Mouse (Mus musculus) c-Kit-positive CD71-positive TER-119-negative erythroid progenitor cells, embryonic 14.5 days (primary cell): Measurements from ENCODE around the gene Mtch2.

Experiments
- DNase-seq: peaks from one replicate; pipeline ENCODE4 v3.0.0-alpha.2; 2013; ENCODE audit warnings: low read depth

The Mtch2 gene

DNA sequence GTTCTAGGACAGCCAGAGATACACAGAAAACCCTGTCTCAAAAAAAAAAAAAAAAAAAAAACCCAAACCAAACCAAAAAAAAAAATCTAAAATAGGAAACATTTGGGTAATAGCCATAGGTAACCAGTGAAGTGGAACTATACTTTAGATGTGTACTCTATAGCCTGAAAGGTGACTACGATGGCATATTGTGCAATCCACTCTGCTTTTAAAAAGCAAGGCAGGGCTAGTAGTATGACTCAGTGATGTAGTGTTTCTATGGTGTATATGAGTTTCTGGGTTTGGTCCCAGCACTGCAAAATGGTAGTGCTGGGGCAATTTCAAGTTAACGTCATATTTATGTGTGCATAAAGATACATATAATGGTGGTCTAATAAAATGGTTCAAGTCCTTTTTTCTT lies 59.8 kb downstream of the Mtch2 start:
- DNase-seq, result no peak

DNA sequence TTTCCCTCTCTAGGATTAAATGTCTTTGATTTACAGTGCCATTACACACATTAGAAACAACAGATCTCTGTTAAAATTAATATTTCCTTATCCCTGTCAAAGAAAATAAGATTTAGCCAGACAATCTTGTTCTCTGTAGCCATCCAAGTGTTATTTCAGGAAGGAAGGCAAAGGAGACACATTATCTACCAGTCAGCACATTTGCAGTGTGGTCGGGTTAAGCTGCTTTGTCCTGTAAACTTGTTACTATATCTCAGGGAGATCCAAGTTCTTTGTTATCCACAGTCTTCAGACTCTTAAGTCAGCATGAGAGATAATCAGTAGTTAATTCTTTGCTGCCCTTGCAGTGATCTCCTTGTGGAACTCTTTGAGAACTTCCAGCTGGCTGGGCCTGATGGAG lies 63.9 kb downstream of the Mtch2 start:
- no peak for DNase-seq

- no peak for DNase-seq
Measured at GRCm38 (mm10) chr2:90911668-90912067, 64.7 kb downstream of the Mtch2 start.

- DNase-seq, result no peak
Measured at GRCm38 (mm10) chr2:90913671-90914070, 66.7 kb downstream of the Mtch2 start.

- DNase-seq, result no peak
Measured at GRCm38 (mm10) chr2:90915516-90915915, 68.6 kb downstream of the Mtch2 start.
